Mouse (Mus musculus) liver, embryonic 14.5 days (tissue): ENCODE data around the gene Spata31d1b. TPM values are rescaled to one million over a fixed set of nuclear protein-coding genes. Genes with fewer than 3 reads are reported as not detected.

ENCODE experiments used
- ATAC-seq: fragments of 200-750 bp; cut with Nextera tagmentation; 2 replicates; pipeline ENCODE4 v1.8.0; 2017; ENCODE audit warnings: moderate number of reproducible peaks, mild to moderate bottlenecking, moderate library complexity; ENCODE audit not compliant: insufficient read depth
- DNase-seq, 3 experiments: peaks; one replicate each; pipeline ENCODE4 v3.0.0-alpha.2; 2012 to 2013; ENCODE audit warnings: low read depth in 3 of 3, low spot score in 3 of 3
- H3K27ac ChIP-seq: fragments of 300-500 bp; sonication (generic); 2 replicates; pipeline ENCODE4 v1.5.1; 2014; ENCODE audit warnings: moderate library complexity, mild to moderate bottlenecking, control low read depth, inconsistent platforms
- H3K27me3 ChIP-seq: fragments of 300-500 bp; sonication (generic); 2 replicates; pipeline ENCODE4 v1.6.1; 2014; ENCODE audit warnings: mild to moderate bottlenecking, low read length, moderate library complexity; ENCODE audit not compliant: control insufficient read depth, insufficient read depth
- H3K36me3 ChIP-seq: fragments of 300-500 bp; sonication (generic); replicated peaks from 2 replicates; pipeline ENCODE4 v1.6.1; 2014; ENCODE audit warnings: low read depth; ENCODE audit not compliant: control insufficient read depth, insufficient read depth
- H3K4me1 ChIP-seq, 2 experiments: fragments of 200-500 bp in 1 of 2; fragments of 300-500 bp in 1 of 2; sonication (generic) in 1 of 2; replicated peaks; 2 replicates each; pipeline ENCODE4 v1.6.1; 2012 to 2014; ENCODE audit warnings: antibody characterized with exemption in 1 of 2, inconsistent platforms in 1 of 2, low read length in 1 of 2; ENCODE audit not compliant: control insufficient read depth in 2 of 2, insufficient read depth in 2 of 2
- H3K4me2 ChIP-seq: fragments of 300-500 bp; sonication (generic); 2 replicates; pipeline ENCODE4 v1.6.1; 2014; ENCODE audit warnings: low read depth, mild to moderate bottlenecking, control low read depth, moderate library complexity
- H3K4me3 ChIP-seq, 2 experiments: fragments of 200-500 bp in 1 of 2; fragments of 300-500 bp in 1 of 2; sonication (generic) in 1 of 2; 2 replicates each; pipeline ENCODE4 v1.5.1; 2012 to 2014; ENCODE audit warnings: low read depth in 2 of 2, low read length in 2 of 2, mild to moderate bottlenecking in 2 of 2, control low read depth in 1 of 2, inconsistent platforms in 1 of 2, moderate library complexity in 1 of 2; ENCODE audit not compliant: insufficient read depth in 1 of 2
- H3K9ac ChIP-seq: fragments of 300-500 bp; sonication (generic); replicated peaks from 2 replicates; pipeline ENCODE4 v1.6.1; 2014; ENCODE audit warnings: mild to moderate bottlenecking, control low read depth, moderate library complexity
- H3K9me3 ChIP-seq: fragments of 300-500 bp; sonication (generic); 2 replicates; pipeline ENCODE4 v1.6.1; 2016; ENCODE audit warnings: low read length, mixed read lengths; ENCODE audit not compliant: control insufficient read depth
- CTCF ChIP-seq: IDR thresholded peaks from 2 replicates; pipeline ENCODE4 v1.5.1; 2016; ENCODE audit warnings: antibody characterized with exemption, low read depth, control low read depth
- EP300 ChIP-seq: IDR thresholded peaks from 2 replicates; pipeline ENCODE4 v1.6.1; 2016; ENCODE audit warnings: antibody characterized with exemption, low read depth
- WGBS: fragments of 180-500 bp; shearing (Covaris S2); extraction: QIAGEN DNeasy Blood & Tissue Kit; methylation state at CpG from one replicate; pipeline ENCODE4 v1.1.7; 2014; ENCODE audit not compliant: insufficient replicate concordance; 5-methylcytosine and 5-hydroxymethylcytosine counted together
- polyA plus RNA-seq, 2 experiments: library from polyadenylated mRNA; depleted of rRNA in 1 of 2; stranded (reverse) in 1 of 2; unstranded in 1 of 2; fragments of >200 nt; fragmentation: Nextera tagmentation in 1 of 2; extraction: Ambion mirVana in 1 of 2; gene quantifications; 2 replicates each; pipeline versions ENCODE4 v1.2.1 to v1.2.3; 2012 to 2014

Gene Spata31d1b
- polyA plus RNA-seq, 2 experiments, result not detected

DNA sequence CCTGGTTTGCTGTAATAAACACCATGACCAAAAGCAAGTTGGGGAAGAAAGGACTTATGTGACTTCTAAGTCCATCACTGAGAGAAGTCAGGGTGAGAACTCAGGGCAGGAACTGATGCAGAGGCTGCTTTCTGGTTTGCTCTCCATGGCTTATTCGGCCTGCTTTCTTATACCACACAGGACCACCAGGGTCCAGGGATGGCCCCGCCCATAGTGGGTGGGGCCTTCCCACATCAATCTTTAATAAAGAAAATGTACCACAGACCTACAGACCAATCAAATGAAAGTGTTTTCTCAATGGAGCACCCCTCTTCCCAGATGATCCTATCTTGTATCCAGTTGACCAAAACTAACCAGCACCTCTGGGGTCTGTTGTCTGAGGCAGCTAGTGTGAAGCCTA is 40.6 kb upstream of the Spata31d1b start:
- Histone ChIP-seq H3K9me3 (no peaks in the 10 kb centered on the region), H3K4me2 (peak overlapping the region; percentile 41), H3K4me3 (no peak overlapping the region), H3K9ac (no peak overlapping the region), H3K36me3 (peaks cover 2% of the 10 kb centered on the region; the same call in 1 of the 2 replicates), H3K27me3 (no peaks in the 10 kb centered on the region), H3K27ac (no peak overlapping the region), H3K4me1 (peaks cover 37 to 53% of the 10 kb centered on the region in 2 experiments)
- TF ChIP-seq CTCF, result no peak
- no peak for TF ChIP-seq EP300
- 45% methylated on average over 2 of the region's 2 CpGs for WGBS
- DNase-seq (no peak), ATAC-seq (no peak)

DNA sequence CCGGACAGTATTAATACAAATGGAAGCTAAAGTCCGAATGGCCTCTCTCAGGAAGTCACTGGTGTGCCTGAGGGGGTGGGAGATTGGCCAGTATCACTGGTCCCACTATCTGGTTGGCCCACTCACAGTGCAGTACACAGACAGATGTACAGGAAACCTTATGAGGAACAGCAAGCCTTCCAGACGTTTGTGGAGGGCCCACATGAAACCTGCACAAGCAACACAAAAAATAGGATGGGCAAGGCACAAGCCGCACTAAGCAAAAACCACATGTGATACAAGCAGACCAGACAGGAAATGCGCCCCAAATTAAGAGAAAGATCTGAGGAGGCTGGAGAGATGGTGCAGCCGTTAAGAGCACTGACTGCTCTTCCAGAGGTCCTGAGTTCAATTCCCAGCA is 39.8 kb upstream of the Spata31d1b start:
- no peak for ATAC-seq
- H3K4me2 ChIP-seq, result peak overlapping the region; percentile 41
- 11% methylated on average over 6 of the region's 6 CpGs for WGBS
- H3K9ac ChIP-seq, result no peak overlapping the region
- H3K36me3 ChIP-seq, result peaks cover 2% of the 10 kb centered on the region; the same call in 1 of the 2 replicates
- no peaks in the 10 kb centered on the region for H3K9me3 ChIP-seq
- H3K4me3 ChIP-seq, result no peak overlapping the region
- DNase-seq, result no peak
- TF ChIP-seq CTCF, result no peak
- TF ChIP-seq EP300, result no peak
- H3K27ac ChIP-seq, result no peak overlapping the region
- no peaks in the 10 kb centered on the region for H3K27me3 ChIP-seq
- H3K4me1 ChIP-seq, result peaks cover 37 to 53% of the 10 kb centered on the region in 2 experiments

DNA sequence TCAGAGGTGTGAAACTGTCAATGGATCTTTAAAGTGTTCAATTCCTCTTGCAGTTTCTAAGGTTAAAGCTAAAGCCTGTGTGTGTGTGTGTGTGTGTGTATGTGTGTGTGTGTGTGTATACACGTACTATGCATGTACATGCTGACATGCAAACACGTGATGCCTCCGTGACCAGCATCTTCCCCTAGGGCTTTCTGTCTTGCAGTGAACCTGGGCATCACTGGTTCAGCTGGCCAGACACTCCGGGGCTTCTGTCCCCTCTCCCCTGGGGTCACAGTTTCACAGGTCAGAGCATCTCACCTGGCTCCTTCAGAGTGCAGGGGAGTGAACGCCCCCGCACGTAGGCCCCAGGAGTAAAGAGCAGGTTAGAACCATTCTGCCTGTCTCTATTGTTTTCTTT is 38.5 kb upstream of the Spata31d1b start:
- H3K4me3 ChIP-seq, result peak overlapping the region; percentile 18 to 93
- ATAC-seq (no peak), DNase-seq (no peak)
- 75% methylated on average over 7 of the region's 7 CpGs for WGBS
- H3K4me2 ChIP-seq, result peak overlapping the region; percentile 69
- peak overlapping the region; percentile 31 for H3K9ac ChIP-seq
- H3K27me3 ChIP-seq, result no peaks in the 10 kb centered on the region
- H3K27ac ChIP-seq, result peak overlapping the region; percentile 36
- H3K4me1 ChIP-seq, result peaks cover 28 to 42% of the 10 kb centered on the region in 2 experiments
- TF ChIP-seq EP300, result no peak
- TF ChIP-seq CTCF, result no peak
- H3K36me3 ChIP-seq, result peaks cover 2% of the 10 kb centered on the region; the same call in 1 of the 2 replicates
- H3K9me3 ChIP-seq, result no peaks in the 10 kb centered on the region

DNA sequence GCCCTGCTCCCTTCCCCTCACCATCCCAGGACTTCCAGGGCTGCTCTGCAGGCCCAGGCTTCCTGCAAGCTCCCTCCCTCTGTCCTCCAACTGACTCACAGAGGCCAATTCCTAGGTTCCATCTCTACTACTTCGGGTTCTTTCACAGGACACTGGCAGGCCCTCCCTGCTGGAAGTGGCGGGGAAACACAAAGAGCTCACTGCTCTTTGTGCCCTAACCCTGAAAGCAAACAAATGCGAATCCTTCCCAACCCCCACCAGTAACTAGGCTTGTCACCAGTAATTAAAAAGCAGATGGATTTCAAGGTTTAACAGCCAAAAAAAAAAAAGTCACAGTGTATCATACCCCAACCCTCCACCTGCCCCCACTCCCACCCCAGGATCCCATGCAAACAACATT is 37.9 kb upstream of the Spata31d1b start:
- H3K9ac ChIP-seq, result peak overlapping the region; percentile 88
- no peak for TF ChIP-seq EP300
- TF ChIP-seq CTCF, result no peak
- H3K4me1 ChIP-seq, result peaks cover 23 to 41% of the 10 kb centered on the region in 2 experiments
- no peaks in the 10 kb centered on the region for H3K9me3 ChIP-seq
- H3K36me3 ChIP-seq, result peaks cover 2% of the 10 kb centered on the region; the same call in 1 of the 2 replicates
- ATAC-seq (no peak), DNase-seq (no peak)
- peak overlapping the region; percentile 69 for H3K4me2 ChIP-seq
- no peak overlapping the region; the same call in 1 of the 2 replicates for H3K27ac ChIP-seq
- WGBS, result 9% methylated on average over 3 of the region's 3 CpGs
- H3K4me3 ChIP-seq, result peak overlapping the region; percentile 81 to 93
- H3K27me3 ChIP-seq, result no peaks in the 10 kb centered on the region

DNA sequence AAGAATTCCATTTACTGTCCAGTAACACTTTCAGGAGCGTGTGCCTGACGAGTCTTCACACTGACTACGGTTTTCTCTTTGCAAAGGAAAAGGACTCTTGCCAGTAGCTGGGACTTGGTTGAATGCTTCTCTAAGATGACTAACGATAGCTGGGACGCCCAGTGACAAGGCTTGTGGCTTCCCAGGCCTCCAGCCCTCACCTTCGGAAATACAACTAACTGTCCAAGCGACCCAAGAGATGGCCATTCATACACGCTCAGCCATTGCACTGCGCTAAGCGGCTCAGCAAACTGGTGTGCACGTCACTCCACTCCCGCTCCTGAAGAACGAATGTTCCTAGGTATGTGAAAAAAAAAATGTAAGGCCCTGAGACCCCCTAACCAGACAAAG is 37.3 kb upstream of the Spata31d1b start:
- peaks cover 21 to 41% of the 10 kb centered on the region in 2 experiments for H3K4me1 ChIP-seq

More for the DNA sequence above, 37.3 kb upstream of the Spata31d1b start:
- Histone ChIP-seq H3K4me2 (peak overlapping the region; percentile 69), H3K27me3 (no peaks in the 10 kb centered on the region), H3K9me3 (no peaks in the 10 kb centered on the region), H3K27ac (peak overlapping the region; percentile 85), H3K9ac (peak overlapping the region; percentile 88), H3K4me3 (peak overlapping the region; percentile 81 to 93), H3K36me3 (peaks cover 2% of the 10 kb centered on the region; the same call in 1 of the 2 replicates)
- DNase-seq, result no peak
- under 1% methylated on average over 13 of the region's 13 CpGs for WGBS
- TF ChIP-seq CTCF (no peak), EP300 (no peak; the same call in 1 of the 2 replicates)
- ATAC-seq, result no peak
